Mouse (Mus musculus): ENCODE results near the gene Zswim1.

- TF ChIP-seq CTCF (IDR thresholded peaks at IDR 0.05; ENCODE audit: borderline replicate concordance, extremely low read depth, insufficient read depth, insufficient read length) (no peak), POLR2A (IDR thresholded peaks at IDR 0.05; ENCODE audit: borderline replicate concordance, extremely low read depth, insufficient read depth, insufficient read length, poor library complexity, severe bottlenecking) (no peak)
Measured at GRCm38 (mm10) chr2:164790451-164790850, 32.0 kb upstream of the Zswim1 start.
